Mouse (Mus musculus): ENCODE data around the gene Fmo6. TPM values are rescaled to one million over a fixed set of nuclear protein-coding genes. Genes with fewer than 3 reads are reported as not detected.

Fmo6 gene
- polyA plus RNA-seq, 1 experiment from 2014 or later: 1.6 TPM

- Histone ChIP-seq H3K27me3 (no peaks in the 10 kb centered on the region), H3K9me3 (no peaks in the 10 kb centered on the region), H3K36me3 (no peaks in the 10 kb centered on the region), H3K27ac (0 out of 2 replicates have a peak overlapping the region, but pooled peaks have one; percentile 8), H3K4me3 (no peak overlapping the region), H3K4me2 (no peak overlapping the region), H3K9ac (no peak overlapping the region), H3K4me1 (peaks cover 26% of the 10 kb centered on the region)
- 53% methylated on average over 3 of the region's 3 CpGs for WGBS
- no peak for ATAC-seq (ENCODE audit: insufficient number of reproducible peaks, insufficient read depth, low FRiP score, low TSS enrichment, low read depth)
These were observed 62.2 kb downstream of the Fmo6 start for GRCm38 (mm10) chr1:162875091-162875490.

- Histone ChIP-seq H3K9ac (0 out of 2 replicates have a peak overlapping the region, but pooled peaks have one; percentile 8), H3K9me3 (no peaks in the 10 kb centered on the region), H3K4me2 (peak overlapping the region; percentile 36)
These were observed 65.5 kb downstream of the Fmo6 start for GRCm38 (mm10) chr1:162871701-162872311.

GRCm38 (mm10) chr1:162870978-162871377 is 66.3 kb downstream of the Fmo6 start:
- Histone ChIP-seq H3K9ac (no peak overlapping the region), H3K27me3 (no peaks in the 10 kb centered on the region), H3K4me3 (no peak overlapping the region), H3K27ac (peak overlapping the region; percentile 92), H3K4me2 (no peak overlapping the region), H3K4me1 (peaks cover 36% of the 10 kb centered on the region), H3K9me3 (no peaks in the 10 kb centered on the region), H3K36me3 (no peaks in the 10 kb centered on the region)
- WGBS: 71% methylated on average over 7 of the region's 7 CpGs
- no peak for ATAC-seq (ENCODE audit: insufficient number of reproducible peaks, insufficient read depth, low FRiP score, low TSS enrichment, low read depth)

More at GRCm38 (mm10) chr1:162871701-162872311, 65.5 kb downstream of the Fmo6 start:
- H3K4me3 ChIP-seq: no peak overlapping the region
- no peaks in the 10 kb centered on the region for H3K27me3 ChIP-seq
- H3K27ac ChIP-seq: peak overlapping the region; percentile 92
- H3K4me1 ChIP-seq: peaks cover 36% of the 10 kb centered on the region
- no peaks in the 10 kb centered on the region for H3K36me3 ChIP-seq
- WGBS: 14% methylated on average over 9 of the region's 9 CpGs
- 0 out of 2 replicates have a peak, but pooled peaks have one; percentile 72 for ATAC-seq (ENCODE audit: insufficient number of reproducible peaks, insufficient read depth, low FRiP score, low TSS enrichment, low read depth)

- Histone ChIP-seq H3K4me3 (no peak overlapping the region), H3K27me3 (no peaks in the 10 kb centered on the region), H3K9ac (no peak overlapping the region), H3K9me3 (no peaks in the 10 kb centered on the region), H3K4me1 (peaks cover 33% of the 10 kb centered on the region), H3K27ac (no peak overlapping the region), H3K4me2 (no peak overlapping the region), H3K36me3 (no peaks in the 10 kb centered on the region)
- no peak for ATAC-seq (ENCODE audit: insufficient number of reproducible peaks, insufficient read depth, low FRiP score, low TSS enrichment, low read depth)
- WGBS: 74% methylated on average over 4 of the region's 4 CpGs
These were observed 69.9 kb downstream of the Fmo6 start for GRCm38 (mm10) chr1:162867396-162867795.

Other genes starting within 250 kb of the Fmo6 start
- gene Prrc2c, start 197.0 kb downstream of the Fmo6 start, polyA plus RNA-seq (2015; fragmentation: Nextera tagmentation; extraction: Ambion mirVana): 205 and 229 TPM in 2 replicates
- gene Fmo4, start 123.5 kb downstream of the Fmo6 start, polyA plus RNA-seq (2015; fragmentation: Nextera tagmentation; extraction: Ambion mirVana): 0.46 and 0.67 TPM in 2 replicates
- 21.3 and 35.1 TPM in 2 replicates for gene Fmo1, start 70.9 kb downstream of the Fmo6 start, polyA plus RNA-seq (2015; fragmentation: Nextera tagmentation; extraction: Ambion mirVana)
- gene Fmo2, start 38.8 kb downstream of the Fmo6 start, polyA plus RNA-seq (2015; fragmentation: Nextera tagmentation; extraction: Ambion mirVana): 2.8 and 3.3 TPM in 2 replicates
- not detected in 2 replicates for gene Fmo3, start 47.0 kb upstream of the Fmo6 start, polyA plus RNA-seq (2015; fragmentation: Nextera tagmentation; extraction: Ambion mirVana)
- not detected in 2 replicates for gene Mroh9, start 148.2 kb upstream of the Fmo6 start, polyA plus RNA-seq (2015; fragmentation: Nextera tagmentation; extraction: Ambion mirVana)